Mouse (Mus musculus) embryonic facial prominence, embryonic 13.5 days (tissue): ENCODE measurements around the gene Dok4. TPM values are rescaled to one million over a fixed set of nuclear protein-coding genes. Genes with fewer than 3 reads are reported as not detected.

ENCODE experiments used
- ATAC-seq: fragments of 200-750 bp; cut with Nextera tagmentation; 2 replicates; pipeline ENCODE4 v1.8.0; 2017; ENCODE audit warnings: low read depth; ENCODE audit not compliant: insufficient number of reproducible peaks, insufficient read depth, low FRiP score, low TSS enrichment
- H3K27ac ChIP-seq: fragments of 300-500 bp; sonication (generic); 2 replicates; pipeline ENCODE4 v1.5.1; 2015; ENCODE audit warnings: moderate library complexity, mild to moderate bottlenecking, inconsistent platforms
- H3K27me3 ChIP-seq: fragments of 300-500 bp; sonication (generic); 2 replicates; pipeline ENCODE4 v1.6.1; 2015; ENCODE audit warnings: mild to moderate bottlenecking, inconsistent platforms
- H3K36me3 ChIP-seq: fragments of 300-500 bp; sonication (generic); 2 replicates; pipeline ENCODE4 v1.6.1; 2015; ENCODE audit warnings: mild to moderate bottlenecking, inconsistent platforms
- H3K4me1 ChIP-seq: fragments of 300-500 bp; sonication (generic); 2 replicates; pipeline ENCODE4 v1.6.1; 2015; ENCODE audit warnings: inconsistent platforms
- H3K4me2 ChIP-seq: fragments of 300-500 bp; sonication (generic); 2 replicates; pipeline ENCODE4 v1.6.1; 2015; ENCODE audit warnings: moderate library complexity, mild to moderate bottlenecking, inconsistent platforms
- H3K4me3 ChIP-seq: fragments of 300-500 bp; sonication (generic); 2 replicates; pipeline ENCODE4 v1.5.1; 2015; ENCODE audit warnings: mild to moderate bottlenecking, inconsistent platforms
- H3K9ac ChIP-seq: fragments of 300-500 bp; sonication (generic); 2 replicates; pipeline ENCODE4 v1.6.1; 2015; ENCODE audit warnings: mild to moderate bottlenecking, inconsistent platforms
- H3K9me3 ChIP-seq: fragments of 300-500 bp; sonication (generic); 2 replicates; pipeline ENCODE4 v1.6.1; 2016; ENCODE audit warnings: inconsistent platforms
- WGBS: fragments of 180-500 bp; shearing (Covaris S2); methylation state at CpG from one replicate; pipeline ENCODE4 v1.1.7; 2015; ENCODE audit warnings: mixed read lengths; 5-methylcytosine and 5-hydroxymethylcytosine counted together
- polyA plus RNA-seq: library from polyadenylated mRNA; unstranded; fragments of >200 nt; fragmentation: Nextera tagmentation; extraction: Ambion mirVana; gene quantifications from 2 replicates; pipeline ENCODE4 v1.2.1, GENCODE M21; 2015

Gene Dok4
- polyA plus RNA-seq, 1 experiment from 2014 or later: 23.2 TPM

GRCm38 (mm10) chr8:94876820-94877219 is 690 bp upstream of the Dok4 start:
- Histone ChIP-seq H3K9ac (no peak overlapping the region), H3K4me3 (no peak overlapping the region), H3K4me2 (peak overlapping the region; percentile 94; the same call in 1 of the 2 replicates), H3K27ac (peak overlapping the region; percentile 16; the same call in 1 of the 2 replicates), H3K4me1 (peaks cover 34% of the 10 kb centered on the region), H3K36me3 (no peaks in the 10 kb centered on the region), H3K9me3 (no peaks in the 10 kb centered on the region), H3K27me3 (peaks cover 9% of the 10 kb centered on the region)
- no peak for ATAC-seq
- WGBS: 33% methylated on average over 3 of the region's 3 CpGs

GRCm38 (mm10) chr8:94875871-94876150 is 319 bp downstream of the Dok4 start:
- no peak for ATAC-seq
- Histone ChIP-seq H3K27me3 (peaks cover 9% of the 10 kb centered on the region), H3K9me3 (no peaks in the 10 kb centered on the region), H3K27ac (peak overlapping the region; percentile 78), H3K4me2 (peak overlapping the region; percentile 94), H3K9ac (peak overlapping the region; percentile 78), H3K4me1 (peaks cover 44% of the 10 kb centered on the region), H3K36me3 (no peaks in the 10 kb centered on the region), H3K4me3 (peak overlapping the region; percentile 64)
- whole genome bisulfite sequencing: under 1% methylated on average over 20 of the region's 20 CpGs

DNA sequence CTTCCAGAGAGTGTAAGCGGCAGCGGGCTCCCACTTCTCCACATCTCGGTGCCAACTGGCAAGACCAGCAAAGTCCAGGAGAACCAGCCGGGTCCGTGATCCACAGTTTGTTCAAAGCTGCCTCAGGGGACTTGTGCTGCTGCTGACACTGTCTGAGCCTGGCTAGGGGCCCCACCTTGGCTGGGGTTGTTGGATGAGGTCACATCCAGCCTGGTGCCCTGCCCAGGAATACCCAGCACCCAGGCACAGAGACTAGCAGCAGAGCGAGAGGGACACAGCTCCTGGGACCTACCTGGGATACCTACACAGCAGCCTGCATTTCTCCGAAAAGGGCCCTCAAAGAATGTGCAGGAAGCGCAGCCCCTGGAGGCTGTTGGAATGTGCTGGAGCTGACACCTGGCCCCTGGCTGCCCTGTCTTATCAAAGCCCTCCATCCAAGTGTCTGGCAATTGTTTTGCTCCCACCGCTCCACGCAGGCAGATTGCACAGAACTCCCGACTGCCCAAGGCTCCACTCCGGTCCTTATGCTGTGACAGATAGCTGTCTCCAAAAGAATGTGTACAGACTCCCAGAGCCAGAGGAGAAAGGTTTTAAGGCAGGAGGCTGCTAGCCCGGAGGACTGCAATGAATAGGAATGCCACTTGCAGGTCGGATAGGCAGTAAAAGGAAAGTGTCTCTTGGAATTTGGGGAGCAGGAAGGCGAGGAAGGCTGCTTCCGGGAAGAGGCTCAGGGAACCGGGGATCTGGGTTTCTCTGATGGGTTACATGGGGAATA is 847 bp downstream of the Dok4 start:
- Histone ChIP-seq H3K36me3 (no peaks in the 10 kb centered on the region), H3K27me3 (peaks cover 9% of the 10 kb centered on the region), H3K4me1 (peaks cover 49% of the 10 kb centered on the region), H3K27ac (peak overlapping the region; percentile 78; the same call in 1 of the 2 replicates), H3K4me2 (peak overlapping the region; percentile 94), H3K9ac (peak overlapping the region; percentile 78), H3K9me3 (no peaks in the 10 kb centered on the region), H3K4me3 (peak overlapping the region; percentile 64)
- no peak for ATAC-seq
- 16% methylated on average over 17 of the region's 17 CpGs for WGBS

GRCm38 (mm10) chr8:94874358-94874757 is 1.8 kb downstream of the Dok4 start:
- Histone ChIP-seq H3K27ac (no peak overlapping the region), H3K36me3 (no peaks in the 10 kb centered on the region), H3K27me3 (peaks cover 9% of the 10 kb centered on the region), H3K9ac (no peak overlapping the region), H3K9me3 (no peaks in the 10 kb centered on the region), H3K4me1 (peaks cover 56% of the 10 kb centered on the region), H3K4me2 (peak overlapping the region; percentile 94), H3K4me3 (peak overlapping the region; percentile 64; the same call in 1 of the 2 replicates)
- WGBS: 13% methylated on average over 6 of the region's 6 CpGs
- no peak for ATAC-seq

DNA sequence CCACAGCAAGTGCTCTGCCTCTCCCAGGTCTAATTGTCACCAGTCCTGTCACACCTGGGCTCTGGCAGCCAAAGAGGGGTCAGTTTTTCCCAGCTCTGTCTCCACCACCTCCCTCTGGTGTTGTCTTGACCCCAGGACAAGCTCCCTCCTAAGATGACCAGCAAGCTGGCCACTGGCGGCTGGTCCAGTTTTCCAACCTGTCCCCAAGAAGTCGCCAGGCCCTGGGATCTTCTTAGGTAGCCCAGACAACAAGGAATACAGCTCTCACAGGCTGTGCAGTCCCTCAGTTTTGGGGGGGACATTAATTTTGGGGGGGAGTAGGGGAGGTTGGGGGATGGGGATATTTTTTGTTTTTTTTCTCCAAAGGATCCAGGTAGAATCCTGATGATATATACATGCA is 3.6 kb downstream of the Dok4 start:
- no peak overlapping the region; the same call in 1 of the 2 replicates for H3K27ac ChIP-seq
- H3K4me3 ChIP-seq: no peak overlapping the region; the same call in 1 of the 2 replicates
- no peaks in the 10 kb centered on the region for H3K9me3 ChIP-seq
- ATAC-seq: no peak
- H3K36me3 ChIP-seq: peaks cover 3% of the 10 kb centered on the region
- H3K9ac ChIP-seq: no peak overlapping the region
- H3K27me3 ChIP-seq: peaks cover 9% of the 10 kb centered on the region
- peaks cover 62% of the 10 kb centered on the region for H3K4me1 ChIP-seq
- peak overlapping the region; percentile 89; the same call in 1 of the 2 replicates for H3K4me2 ChIP-seq
- WGBS: 57% methylated on average over 2 of the region's 2 CpGs

DNA sequence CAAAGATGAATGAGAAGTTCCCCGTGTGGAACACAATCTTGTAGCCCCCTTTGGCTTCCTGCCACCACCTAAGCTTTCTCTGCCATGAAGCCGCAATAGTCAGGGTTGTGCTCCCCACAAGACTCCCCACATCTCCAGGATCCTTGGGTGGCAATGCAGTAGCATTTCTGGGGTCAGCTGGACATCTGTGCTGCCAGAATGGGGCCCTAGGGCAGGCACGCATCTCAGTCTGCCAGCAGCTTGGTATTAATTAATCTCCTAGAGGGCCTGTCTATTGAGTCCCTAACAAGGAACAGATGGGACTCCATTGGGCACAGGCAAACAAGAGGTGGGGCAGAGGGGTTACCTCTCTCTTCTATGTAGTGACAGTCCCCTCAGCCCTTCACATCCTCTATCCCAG is 4.0 kb downstream of the Dok4 start:
- peaks cover 62% of the 10 kb centered on the region for H3K4me1 ChIP-seq
- no peak overlapping the region; the same call in 1 of the 2 replicates for H3K4me3 ChIP-seq
- H3K36me3 ChIP-seq: peaks cover 6% of the 10 kb centered on the region
- peaks cover 9% of the 10 kb centered on the region for H3K27me3 ChIP-seq
- no peak for ATAC-seq
- 23% methylated on average over 3 of the region's 3 CpGs for WGBS
- H3K27ac ChIP-seq: peak overlapping the region; percentile 16; the same call in 1 of the 2 replicates
- no peak overlapping the region for H3K9ac ChIP-seq
- H3K9me3 ChIP-seq: no peaks in the 10 kb centered on the region
- H3K4me2 ChIP-seq: peak overlapping the region; percentile 89

DNA sequence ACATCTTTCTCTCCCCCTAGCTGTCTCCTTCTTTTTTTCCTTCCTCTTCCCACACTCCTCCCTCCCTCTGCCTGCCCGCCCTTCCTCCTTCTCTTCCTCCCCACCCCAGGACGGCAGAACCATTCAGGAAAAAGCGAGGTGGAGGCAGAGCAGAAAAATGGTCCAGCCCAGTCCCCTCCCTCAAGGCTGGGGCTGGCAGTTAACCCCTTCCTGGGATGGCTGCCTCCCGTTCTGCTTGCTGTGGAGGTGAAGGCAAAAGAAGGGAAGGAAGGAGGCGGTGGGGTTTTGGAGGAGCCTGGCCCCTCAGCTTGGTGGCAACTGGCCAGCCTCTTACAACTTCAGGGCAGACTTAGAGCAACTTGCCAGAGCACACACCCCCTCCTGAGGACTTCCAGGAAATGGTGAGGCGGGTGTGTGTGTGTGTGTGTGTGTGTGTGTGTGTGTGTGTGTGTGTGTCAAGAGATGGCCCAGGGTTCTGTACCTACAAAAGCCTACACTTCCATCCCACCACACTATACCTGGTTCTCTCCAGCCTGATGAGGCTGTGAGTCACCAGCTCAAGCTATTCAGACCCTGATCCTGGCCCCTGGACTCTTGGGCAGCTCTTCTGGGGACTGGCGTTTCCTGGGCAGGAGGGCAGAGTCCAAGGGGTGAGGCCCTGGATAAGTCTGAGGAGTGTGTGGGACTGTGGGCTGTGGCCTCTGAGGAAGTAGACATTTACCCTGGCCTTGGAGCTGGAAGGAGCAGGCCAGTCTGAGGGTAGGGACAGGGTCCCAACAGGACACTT is 4.8 kb downstream of the Dok4 start:
- Histone ChIP-seq H3K4me2 (peak overlapping the region; percentile 89), H3K9ac (peak overlapping the region; percentile 72), H3K4me3 (peak overlapping the region; percentile 51), H3K4me1 (peaks cover 57% of the 10 kb centered on the region), H3K27ac (peak overlapping the region; percentile 60; the same call in 1 of the 2 replicates), H3K9me3 (no peaks in the 10 kb centered on the region), H3K36me3 (peaks cover 14% of the 10 kb centered on the region), H3K27me3 (peaks cover 9% of the 10 kb centered on the region)
- 2% methylated on average over 6 of the region's 7 CpGs for WGBS
- peak; percentile 57 for ATAC-seq

GRCm38 (mm10) chr8:94870474-94871107 is 5.5 kb downstream of the Dok4 start:
- Histone ChIP-seq H3K4me1 (peaks cover 55% of the 10 kb centered on the region), H3K9ac (peak overlapping the region; percentile 72), H3K36me3 (peaks cover 21% of the 10 kb centered on the region), H3K4me2 (peak overlapping the region; percentile 89), H3K27me3 (peaks cover 9% of the 10 kb centered on the region), H3K4me3 (peak overlapping the region; percentile 51), H3K27ac (no peak overlapping the region; the same call in 1 of the 2 replicates), H3K9me3 (no peaks in the 10 kb centered on the region)
- WGBS: 4% methylated on average over 22 of the region's 22 CpGs
- ATAC-seq: 0 out of 2 replicates have a peak, but pooled peaks have one; percentile 5

DNA sequence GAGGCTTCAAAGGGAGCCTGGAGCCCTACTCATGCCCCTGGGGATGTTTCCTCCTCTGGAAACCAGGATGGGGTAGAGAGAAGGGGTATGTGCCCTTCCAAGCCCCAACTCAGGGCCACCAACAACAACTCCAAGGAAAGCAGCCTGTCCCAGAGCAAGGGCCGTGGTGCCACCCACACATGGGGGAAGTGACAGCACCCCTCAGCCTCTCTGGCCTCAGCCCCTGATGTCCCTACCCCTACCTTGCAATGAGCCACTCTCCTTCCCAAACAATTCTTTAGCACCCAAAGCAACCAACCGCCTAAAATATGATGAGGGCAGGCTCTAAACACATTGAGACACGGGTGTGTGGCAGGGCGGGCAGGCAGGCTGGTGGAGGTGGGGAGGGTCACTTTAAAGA is 6.1 kb downstream of the Dok4 start:
- ATAC-seq: no peak
- peaks cover 4% of the 10 kb centered on the region for H3K27me3 ChIP-seq
- 27% methylated on average over 4 of the region's 4 CpGs for WGBS
- H3K27ac ChIP-seq: no peak overlapping the region
- H3K4me1 ChIP-seq: peaks cover 50% of the 10 kb centered on the region
- H3K4me2 ChIP-seq: peak overlapping the region; percentile 89
- peak overlapping the region; percentile 72 for H3K9ac ChIP-seq
- no peaks in the 10 kb centered on the region for H3K9me3 ChIP-seq
- peaks cover 27% of the 10 kb centered on the region for H3K36me3 ChIP-seq
- peak overlapping the region; percentile 51 for H3K4me3 ChIP-seq

DNA sequence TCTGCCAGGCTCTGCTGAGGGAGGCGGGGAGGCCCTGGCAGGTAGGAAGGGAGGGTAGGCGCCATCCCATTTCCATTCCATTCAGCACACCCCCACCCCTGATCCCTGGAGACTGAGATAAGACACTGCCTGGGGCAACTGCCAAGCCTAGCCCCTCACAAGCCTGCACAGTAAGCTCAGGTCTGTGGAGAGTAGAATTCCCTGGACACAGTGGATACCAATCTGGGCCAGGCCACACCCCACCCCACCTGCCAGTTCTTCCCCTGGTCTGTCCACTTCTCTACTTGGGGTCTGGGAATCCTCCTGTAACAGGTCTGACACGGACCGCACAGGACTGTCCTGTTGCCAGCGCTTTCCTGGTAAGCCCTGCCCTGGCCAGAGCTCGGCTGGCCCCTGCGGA is 7.0 kb downstream of the Dok4 start:
- Histone ChIP-seq H3K36me3 (peaks cover 35% of the 10 kb centered on the region), H3K27ac (no peak overlapping the region), H3K4me3 (no peak overlapping the region), H3K9me3 (no peaks in the 10 kb centered on the region), H3K4me2 (no peak overlapping the region), H3K27me3 (no peaks in the 10 kb centered on the region), H3K9ac (peak overlapping the region; percentile 40; the same call in 1 of the 2 replicates), H3K4me1 (peaks cover 41% of the 10 kb centered on the region)
- no peak for ATAC-seq
- WGBS: 53% methylated on average over 7 of the region's 7 CpGs

DNA sequence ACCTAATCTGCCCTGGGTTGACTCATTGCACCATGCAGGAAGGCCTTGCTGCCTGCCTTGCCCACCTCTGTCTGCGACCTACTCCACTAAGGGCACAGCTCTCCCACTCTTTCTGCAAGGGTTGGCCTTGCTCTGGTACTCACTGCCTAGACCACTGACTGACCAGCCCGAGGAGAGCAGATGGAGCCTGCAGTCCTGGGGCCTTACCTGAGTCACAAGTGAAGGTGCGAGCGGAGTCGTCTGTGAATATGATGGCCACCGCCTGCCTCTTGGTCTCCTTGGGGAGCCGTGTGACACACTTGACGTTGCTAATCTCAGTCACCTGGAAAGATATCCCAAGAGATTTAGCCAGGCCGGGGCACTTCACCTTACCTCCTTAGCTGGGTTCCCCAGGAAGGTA is 9.2 kb downstream of the Dok4 start:
- Histone ChIP-seq H3K36me3 (peaks cover 58% of the 10 kb centered on the region), H3K4me2 (no peak overlapping the region), H3K9me3 (no peaks in the 10 kb centered on the region), H3K27me3 (no peaks in the 10 kb centered on the region), H3K9ac (no peak overlapping the region), H3K4me3 (no peak overlapping the region), H3K27ac (no peak overlapping the region), H3K4me1 (peaks cover 29% of the 10 kb centered on the region)
- WGBS: 87% methylated on average over 9 of the region's 9 CpGs
- ATAC-seq: no peak
